Mouse (Mus musculus): Measurements from ENCODE around the gene Rbm47. TPM values are rescaled to one million over a fixed set of nuclear protein-coding genes. Genes with fewer than 3 reads are reported as not detected.

The Rbm47 gene
- polyA plus RNA-seq, 1 experiment = 0.05 TPM

DNA sequence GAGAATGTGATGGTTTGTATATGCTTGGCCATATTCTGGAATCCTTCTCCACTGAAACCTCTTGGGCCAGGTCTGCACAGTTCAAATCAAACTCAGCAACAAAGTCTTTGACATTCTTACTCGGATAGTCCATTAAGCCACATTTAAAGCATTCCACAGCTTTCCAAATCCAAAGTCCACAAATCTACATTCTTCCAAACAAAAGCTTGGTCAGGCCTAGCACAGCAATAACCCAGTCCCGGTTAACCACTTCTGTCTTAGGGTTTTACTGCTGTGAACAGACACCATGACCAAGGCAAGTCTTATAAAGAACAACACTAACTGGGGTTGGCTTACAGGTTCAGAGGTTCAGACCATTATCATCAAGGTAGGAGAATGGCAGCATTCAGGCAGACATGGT, 133.1 kb downstream of the Rbm47 start:
- H3K36me3 ChIP-seq (ENCODE audit: control insufficient read depth) = no peaks in the 10 kb centered on the region
- no peaks in the 10 kb centered on the region for H3K4me1 ChIP-seq (ENCODE audit: control insufficient read depth)
- no peaks in the 10 kb centered on the region for H3K9me3 ChIP-seq (ENCODE audit: control insufficient read depth, low read length)
- no peak overlapping the region for H3K4me3 ChIP-seq (replicated peaks)
- TF ChIP-seq GATA1 (IDR thresholded peaks at IDR 0.05; ENCODE audit: low read length) (no peak), TAL1 (IDR thresholded peaks at IDR 0.05; ENCODE audit: low read length) (no peak)
- H3K27me3 ChIP-seq (ENCODE audit: control insufficient read depth) = no peaks in the 10 kb centered on the region

DNA sequence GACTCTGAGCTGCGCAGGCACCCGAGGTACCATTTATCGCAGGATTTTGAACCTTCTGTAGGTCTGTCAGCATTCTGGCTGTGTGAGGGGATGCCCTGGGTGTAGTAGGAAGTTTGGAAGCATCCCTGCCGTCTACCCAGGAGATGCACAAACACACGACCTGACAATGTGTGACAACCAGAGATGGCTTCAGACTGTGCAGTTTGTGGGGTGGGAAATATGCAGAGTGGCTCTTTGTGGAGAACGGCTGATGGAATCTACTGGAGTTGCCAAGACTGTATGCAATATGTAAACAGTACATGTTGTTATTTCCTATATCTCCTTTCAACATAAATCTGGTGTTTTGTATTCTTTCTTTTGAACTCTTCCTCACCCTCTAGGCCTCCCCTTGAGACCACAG, 135.9 kb downstream of the Rbm47 start:
- Histone ChIP-seq H3K9me3 (ENCODE audit: control insufficient read depth, low read length) (no peaks in the 10 kb centered on the region), H3K4me1 (ENCODE audit: control insufficient read depth) (peaks cover 4% of the 10 kb centered on the region), H3K36me3 (ENCODE audit: control insufficient read depth) (no peaks in the 10 kb centered on the region; the same call in 1 of the 2 replicates), H3K4me3 (replicated peaks) (no peak overlapping the region), H3K27me3 (ENCODE audit: control insufficient read depth) (no peaks in the 10 kb centered on the region)
- TF ChIP-seq TAL1 (IDR thresholded peaks at IDR 0.05; ENCODE audit: low read length) = no peak
- no peak for TF ChIP-seq GATA1 (IDR thresholded peaks at IDR 0.05; ENCODE audit: low read length)

DNA sequence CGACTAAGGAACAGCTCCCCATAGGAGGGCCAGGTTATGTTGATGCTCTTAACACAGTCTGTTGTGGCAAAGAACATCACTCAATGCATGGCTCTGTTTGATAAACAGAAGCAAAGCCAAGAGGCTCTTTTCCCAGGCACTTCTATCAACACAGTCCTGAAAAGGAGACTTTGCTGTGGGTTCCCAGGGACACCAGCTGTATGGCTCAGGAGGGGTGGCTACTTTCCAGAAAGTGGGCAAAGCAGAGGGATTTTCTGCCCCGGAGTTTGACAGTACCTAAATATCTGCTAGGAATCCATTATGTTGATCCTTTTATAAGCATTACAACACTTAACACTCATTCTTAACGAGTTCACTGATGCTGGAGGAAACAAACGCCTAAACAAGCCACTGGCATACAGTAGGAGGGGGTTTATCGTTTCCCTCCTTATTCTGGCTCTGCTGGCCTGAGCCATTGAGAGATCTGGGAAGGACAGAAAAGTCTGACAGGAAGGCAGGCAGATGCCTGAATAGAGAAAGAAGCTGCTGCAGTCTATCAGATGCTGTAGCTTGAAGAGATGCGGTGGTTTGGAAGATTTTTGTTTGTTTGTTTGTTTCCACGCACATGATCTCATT, 136.4 kb downstream of the Rbm47 start:
- Histone ChIP-seq H3K27me3 (ENCODE audit: control insufficient read depth) (no peaks in the 10 kb centered on the region), H3K4me1 (ENCODE audit: control insufficient read depth) (peaks cover 8% of the 10 kb centered on the region), H3K4me3 (replicated peaks) (no peak overlapping the region), H3K36me3 (ENCODE audit: control insufficient read depth) (no peaks in the 10 kb centered on the region; the same call in 1 of the 2 replicates), H3K9me3 (ENCODE audit: control insufficient read depth, low read length) (no peaks in the 10 kb centered on the region)
- TF ChIP-seq TAL1 (IDR thresholded peaks at IDR 0.05; ENCODE audit: low read length) (no peak), GATA1 (IDR thresholded peaks at IDR 0.05; ENCODE audit: low read length) (no peak)

DNA sequence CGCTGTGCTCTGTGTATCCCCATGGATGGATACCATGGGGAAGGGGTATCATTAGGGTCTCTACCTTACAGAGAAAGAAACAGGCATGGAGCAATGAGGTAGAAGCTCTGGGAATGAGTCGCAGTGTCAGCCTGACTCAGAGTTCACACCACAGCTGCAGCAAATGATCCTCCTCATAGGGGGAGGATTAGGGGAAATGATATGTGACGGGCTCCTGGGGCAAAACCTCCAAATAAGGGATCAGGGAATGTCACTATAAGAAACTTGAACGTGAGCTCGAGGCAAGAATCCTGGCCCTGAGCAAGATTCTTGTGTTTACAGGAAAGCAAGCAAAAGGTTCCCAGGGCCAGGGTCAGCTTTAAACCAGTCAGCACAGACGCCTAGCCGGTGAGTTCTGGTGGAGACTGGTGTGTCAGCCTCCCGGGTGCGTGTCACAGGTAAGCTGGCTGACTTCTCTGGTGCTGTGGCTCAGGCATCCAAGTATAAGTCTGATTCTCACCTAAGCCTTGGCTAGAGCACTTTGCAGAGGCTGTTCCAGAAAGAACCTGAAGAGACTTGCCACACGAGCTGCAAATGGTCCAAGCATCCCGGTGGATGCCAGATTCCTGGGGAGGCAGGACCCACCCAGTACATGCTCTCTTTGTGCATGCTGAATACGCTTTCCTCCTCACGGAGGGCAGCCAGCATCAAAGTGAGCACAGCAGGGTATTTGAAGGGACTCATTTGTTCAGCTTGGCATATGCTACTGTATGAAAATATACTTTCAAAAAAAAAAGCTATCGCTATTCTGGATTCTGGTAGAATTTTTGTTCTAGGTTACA, 138.3 kb downstream of the Rbm47 start:
- Histone ChIP-seq H3K9me3 (ENCODE audit: control insufficient read depth, low read length) (no peaks in the 10 kb centered on the region), H3K36me3 (ENCODE audit: control insufficient read depth) (no peaks in the 10 kb centered on the region; the same call in 1 of the 2 replicates), H3K4me1 (ENCODE audit: control insufficient read depth) (peaks cover 13% of the 10 kb centered on the region), H3K27me3 (ENCODE audit: control insufficient read depth) (no peaks in the 10 kb centered on the region), H3K4me3 (replicated peaks) (no peak overlapping the region)
- TF ChIP-seq TAL1 (IDR thresholded peaks at IDR 0.05; ENCODE audit: low read length) = no peak
- no peak for TF ChIP-seq GATA1 (IDR thresholded peaks at IDR 0.05; ENCODE audit: low read length)

DNA sequence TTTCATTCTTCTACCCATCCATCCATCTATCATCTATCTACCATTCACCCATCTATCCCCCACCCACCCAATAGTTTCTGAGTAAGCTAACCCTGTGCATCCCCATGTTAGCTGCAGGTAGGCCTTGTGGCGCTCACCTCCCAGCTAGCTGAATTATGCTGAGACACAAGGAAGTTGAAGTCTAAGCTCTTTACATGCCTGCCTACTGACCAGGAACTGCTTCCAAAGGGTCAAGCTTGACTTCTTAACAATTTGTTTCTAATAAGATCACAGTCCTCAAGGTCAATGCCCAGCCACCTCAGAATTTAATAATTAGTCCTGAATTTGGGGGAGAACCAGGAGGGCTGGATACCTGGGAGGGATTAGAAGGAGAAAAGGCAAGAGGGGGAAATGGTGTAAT, 140.1 kb downstream of the Rbm47 start:
- H3K4me3 ChIP-seq (replicated peaks) = no peak overlapping the region
- H3K36me3 ChIP-seq (ENCODE audit: control insufficient read depth) = no peaks in the 10 kb centered on the region; the same call in 1 of the 2 replicates
- H3K27me3 ChIP-seq (ENCODE audit: control insufficient read depth) = no peaks in the 10 kb centered on the region
- peaks cover 13% of the 10 kb centered on the region for H3K4me1 ChIP-seq (ENCODE audit: control insufficient read depth)
- H3K9me3 ChIP-seq (ENCODE audit: control insufficient read depth, low read length) = no peaks in the 10 kb centered on the region
- TF ChIP-seq TAL1 (IDR thresholded peaks at IDR 0.05; ENCODE audit: low read length) = no peak
- TF ChIP-seq GATA1 (IDR thresholded peaks at IDR 0.05; ENCODE audit: low read length) = no peak

DNA sequence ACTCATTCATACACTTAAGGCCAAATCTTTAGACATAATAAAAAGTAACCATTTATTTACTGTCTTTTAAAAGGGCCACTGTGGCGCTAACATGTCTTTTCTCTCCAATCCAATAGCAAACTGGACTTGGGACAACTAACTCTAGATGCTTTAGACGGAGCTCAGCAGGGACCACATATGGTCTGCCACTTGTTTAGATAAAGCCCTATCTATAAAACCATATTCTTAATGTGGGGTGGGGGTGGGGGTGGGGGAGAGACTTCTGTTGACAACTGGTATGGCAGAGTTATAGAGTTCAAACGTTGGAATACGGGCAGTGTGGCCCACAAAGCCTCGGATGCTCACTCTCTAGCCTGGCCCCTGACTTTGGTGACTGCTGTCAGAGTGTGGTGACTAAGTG, 141.2 kb downstream of the Rbm47 start:
- TF ChIP-seq GATA1 (IDR thresholded peaks at IDR 0.05; ENCODE audit: low read length) = no peak
- TF ChIP-seq TAL1 (IDR thresholded peaks at IDR 0.05; ENCODE audit: low read length) = no peak
- Histone ChIP-seq H3K9me3 (ENCODE audit: control insufficient read depth, low read length) (peaks cover 5% of the 10 kb centered on the region), H3K36me3 (ENCODE audit: control insufficient read depth) (peaks cover 4% of the 10 kb centered on the region; the same call in 1 of the 2 replicates), H3K4me3 (replicated peaks) (no peak overlapping the region), H3K27me3 (ENCODE audit: control insufficient read depth) (no peaks in the 10 kb centered on the region), H3K4me1 (ENCODE audit: control insufficient read depth) (peaks cover 13% of the 10 kb centered on the region)

DNA sequence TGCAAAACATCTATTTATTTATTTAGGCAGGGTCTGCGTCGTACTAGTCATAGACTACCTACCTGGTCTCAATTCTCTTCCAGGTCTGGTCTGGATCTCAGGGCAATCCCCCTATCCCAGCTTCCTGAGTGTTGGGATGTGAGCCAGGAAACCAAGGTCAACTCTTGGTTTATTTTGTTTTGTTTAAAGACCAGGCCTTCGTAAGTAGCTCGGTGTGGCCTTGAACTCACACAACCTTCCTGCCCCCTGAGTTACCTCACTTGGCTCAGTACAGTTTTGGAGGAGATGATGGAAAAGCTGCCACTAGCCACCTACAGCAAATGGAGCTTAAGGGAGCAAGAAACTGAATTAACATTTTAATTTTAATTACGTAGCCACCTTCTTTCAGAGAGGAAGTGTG, 144.7 kb downstream of the Rbm47 start:
- no peaks in the 10 kb centered on the region for H3K27me3 ChIP-seq (ENCODE audit: control insufficient read depth)
- peaks cover 13% of the 10 kb centered on the region for H3K4me1 ChIP-seq (ENCODE audit: control insufficient read depth)
- H3K4me3 ChIP-seq (replicated peaks) = no peak overlapping the region
- no peak for TF ChIP-seq GATA1 (IDR thresholded peaks at IDR 0.05; ENCODE audit: low read length)
- no peak for TF ChIP-seq TAL1 (IDR thresholded peaks at IDR 0.05; ENCODE audit: low read length)
- peaks cover 17% of the 10 kb centered on the region for H3K9me3 ChIP-seq (ENCODE audit: control insufficient read depth, low read length)
- H3K36me3 ChIP-seq (ENCODE audit: control insufficient read depth) = peaks cover 12% of the 10 kb centered on the region

DNA sequence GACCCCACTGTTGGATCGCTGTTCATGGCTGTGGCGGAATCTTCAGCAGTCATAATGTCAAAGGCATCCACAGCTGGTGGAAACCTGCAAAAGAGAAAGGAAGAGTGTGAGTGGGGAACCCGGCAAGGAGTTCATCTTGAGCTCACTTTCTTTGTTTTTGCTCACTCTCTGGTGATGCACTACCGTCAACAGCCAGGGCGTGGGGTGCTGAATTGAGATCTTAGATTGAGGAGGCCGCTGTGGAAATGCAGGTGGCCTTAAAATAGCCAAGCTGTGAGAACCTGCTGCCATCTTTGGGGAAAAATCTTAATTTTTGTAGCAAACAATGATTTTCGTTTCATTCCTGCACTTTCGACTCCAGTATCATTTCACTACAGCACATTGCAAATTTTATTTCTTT, 145.7 kb downstream of the Rbm47 start:
- Histone ChIP-seq H3K27me3 (ENCODE audit: control insufficient read depth) (no peaks in the 10 kb centered on the region), H3K9me3 (ENCODE audit: control insufficient read depth, low read length) (peaks cover 17% of the 10 kb centered on the region), H3K4me3 (replicated peaks) (no peak overlapping the region), H3K36me3 (ENCODE audit: control insufficient read depth) (peaks cover 18% of the 10 kb centered on the region), H3K4me1 (ENCODE audit: control insufficient read depth) (peaks cover 11% of the 10 kb centered on the region)
- TF ChIP-seq TAL1 (IDR thresholded peaks at IDR 0.05; ENCODE audit: low read length) = no peak
- TF ChIP-seq GATA1 (IDR thresholded peaks at IDR 0.05; ENCODE audit: low read length) = no peak

DNA sequence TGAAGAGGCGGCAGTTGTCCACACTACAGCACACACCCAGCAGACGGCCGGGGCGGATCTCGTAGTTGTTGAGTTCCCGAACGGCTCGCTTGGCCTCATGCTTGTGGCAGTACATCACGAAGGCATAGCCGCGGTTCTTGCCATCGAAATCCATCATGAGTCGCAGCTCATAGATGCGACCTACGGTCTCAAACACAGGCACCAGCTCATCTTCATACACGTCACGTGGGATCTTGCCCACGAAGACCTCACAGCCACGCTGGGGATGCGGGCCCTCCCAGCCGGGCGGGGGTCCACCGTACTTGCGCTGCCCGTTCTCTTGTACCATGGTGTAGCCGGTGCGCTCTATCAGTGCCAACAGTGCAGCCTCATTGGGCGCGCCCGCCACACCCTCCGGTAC, 146.1 kb downstream of the Rbm47 start:
- Histone ChIP-seq H3K9me3 (ENCODE audit: control insufficient read depth, low read length) (peaks cover 17% of the 10 kb centered on the region), H3K27me3 (ENCODE audit: control insufficient read depth) (no peaks in the 10 kb centered on the region), H3K4me3 (replicated peaks) (no peak overlapping the region), H3K36me3 (ENCODE audit: control insufficient read depth) (peaks cover 18% of the 10 kb centered on the region), H3K4me1 (ENCODE audit: control insufficient read depth) (peaks cover 7% of the 10 kb centered on the region)
- TF ChIP-seq TAL1 (IDR thresholded peaks at IDR 0.05; ENCODE audit: low read length) = no peak
- no peak for TF ChIP-seq GATA1 (IDR thresholded peaks at IDR 0.05; ENCODE audit: low read length)
